Mouse (Mus musculus) adrenal gland, adult 8-10 months (tissue): ENCODE measurements around the gene Zkscan17. TPM values are rescaled to one million over a fixed set of nuclear protein-coding genes. Genes with fewer than 3 reads are reported as not detected.
A peak's percentile ranks its signal among the peaks of the same experiment; 100 is the strongest.

ENCODE experiments used
- DNase-seq: peaks from one replicate; pipeline ENCODE4 v3.0.0; 2022
- total RNA-seq, 4 experiments: library from RNA; stranded (reverse); gene quantifications; 2 replicates each; pipeline ENCODE4 v1.2.4; 2022

Zkscan17 gene
- total RNA-seq, 4 experiments from 2014 or later = 15.4 to 23.8 (median 20.3) TPM

GRCm38 (mm10) chr11:59451086-59451485 is 75.5 kb downstream of the Zkscan17 start, which contains the start of gene Snap47:
Snap47 (minus strand) TSS chr11:59451186.
- no peak for DNase-seq

GRCm38 (mm10) chr11:59450230-59450771 is 76.2 kb downstream of the Zkscan17 start:
- no peak for DNase-seq

- DNase-seq = peak; percentile 85
These were observed 76.8 kb downstream of the Zkscan17 start, which contains the start of gene Jmjd4 for GRCm38 (mm10) chr11:59449741-59450229. Jmjd4 (plus strand) TSS chr11:59450045.

- DNase-seq = no peak
These were observed 83.4 kb downstream of the Zkscan17 start for GRCm38 (mm10) chr11:59443102-59443501.

- DNase-seq = no peak
These were observed 88.6 kb downstream of the Zkscan17 start for GRCm38 (mm10) chr11:59437954-59438353.

Other genes starting within 250 kb of the Zkscan17 start
- not detected for gene Wnt3a, start 236.0 kb downstream of the Zkscan17 start, total RNA-seq
- gene Wnt9a, start 219.8 kb downstream of the Zkscan17 start, total RNA-seq = 1 to 10 TPM; 1.2 to 1.5 (median 1.5) TPM
- not detected for gene Prss38, start 151.1 kb downstream of the Zkscan17 start, total RNA-seq
- gene Jmjd4, start 76.7 kb downstream of the Zkscan17 start, total RNA-seq = 10 to 100 TPM; 10.4 to 12.1 (median 11.1) TPM
- gene Snap47, start 75.6 kb downstream of the Zkscan17 start, total RNA-seq = 100 to 1,000 TPM; 106 to 112 (median 108) TPM
- gene Zfp867, start 54.3 kb downstream of the Zkscan17 start, total RNA-seq = 1 to 10 TPM; 5.1 to 9.7 (median 7.3) TPM
- 1 to 10 TPM; 1.0 to 1.6 (median 1.3) TPM for gene Nlrp3, start 14.8 kb upstream of the Zkscan17 start, total RNA-seq
- gene Olfr222, start 49.5 kb upstream of the Zkscan17 start, total RNA-seq = not detected
- gene Olfr223, start 66.5 kb upstream of the Zkscan17 start, total RNA-seq = not detected
- gene Mprip, start 134.6 kb upstream of the Zkscan17 start, total RNA-seq = 100 to 1,000 TPM; 180 to 290 (median 232) TPM